Mouse (Mus musculus): ENCODE data around the gene Shpk. TPM values are rescaled to one million over a fixed set of nuclear protein-coding genes. Genes with fewer than 3 reads are reported as not detected.

Gene Shpk
- polyA plus RNA-seq, 1 experiment = 0.93 TPM

- H3K9ac ChIP-seq (ENCODE audit: low read depth, poor library complexity, severe bottlenecking) = peak overlapping the region; percentile 25
- no peaks in the 10 kb centered on the region for H3K4me1 ChIP-seq (ENCODE audit: control insufficient read depth, insufficient read depth, low read length)
- peak overlapping the region; percentile 58 for H3K4me3 ChIP-seq (ENCODE audit: low read depth, low read length)
- TF ChIP-seq EP300 (IDR thresholded peaks at IDR 0.05; ENCODE audit: insufficient read depth, low read depth, low read length) = no peak
- TF ChIP-seq CTCF (IDR thresholded peaks at IDR 0.05; ENCODE audit: low read depth, low read length) = no peak
- TF ChIP-seq POLR2A (IDR thresholded peaks at IDR 0.05; ENCODE audit: insufficient read depth, low read length) = no peak
- H3K9me3 ChIP-seq (replicated peaks; ENCODE audit: control insufficient read depth, insufficient read depth, low read length, poor library complexity, severe bottlenecking) = no peaks in the 10 kb centered on the region
- no peaks in the 10 kb centered on the region for H3K27me3 ChIP-seq (ENCODE audit: control insufficient read depth, insufficient read depth, low read length, poor library complexity, severe bottlenecking)
- H3K27ac ChIP-seq (ENCODE audit: insufficient read depth, low read length) = no peak overlapping the region
- H3K36me3 ChIP-seq (ENCODE audit: control insufficient read depth, insufficient read depth, low read length, poor library complexity, severe bottlenecking) = no peaks in the 10 kb centered on the region
Observed at GRCm38 (mm10) chr11:73168071-73168470, 31.2 kb upstream of the Shpk start.

- H3K27me3 ChIP-seq (ENCODE audit: control insufficient read depth, insufficient read depth, low read length, poor library complexity, severe bottlenecking) = no peaks in the 10 kb centered on the region
- H3K9me3 ChIP-seq (replicated peaks; ENCODE audit: control insufficient read depth, insufficient read depth, low read length, poor library complexity, severe bottlenecking) = no peaks in the 10 kb centered on the region
- no peaks in the 10 kb centered on the region for H3K36me3 ChIP-seq (ENCODE audit: control insufficient read depth, insufficient read depth, low read length, poor library complexity, severe bottlenecking)
- H3K4me1 ChIP-seq (ENCODE audit: control insufficient read depth, insufficient read depth, low read length) = no peaks in the 10 kb centered on the region
- H3K27ac ChIP-seq (ENCODE audit: insufficient read depth, low read length) = no peak overlapping the region
- H3K4me3 ChIP-seq (ENCODE audit: low read depth, low read length) = no peak overlapping the region
- H3K9ac ChIP-seq (ENCODE audit: low read depth, poor library complexity, severe bottlenecking) = 0 out of 2 replicates have a peak overlapping the region, but pooled peaks have one; percentile 25
- no peak for TF ChIP-seq EP300 (IDR thresholded peaks at IDR 0.05; ENCODE audit: insufficient read depth, low read depth, low read length)
- TF ChIP-seq POLR2A (IDR thresholded peaks at IDR 0.05; ENCODE audit: insufficient read depth, low read length) = no peak
Observed at GRCm38 (mm10) chr11:73168576-73168975, 30.7 kb upstream of the Shpk start.

- no peak overlapping the region for H3K27ac ChIP-seq (ENCODE audit: insufficient read depth, low read length)
- H3K4me1 ChIP-seq (ENCODE audit: control insufficient read depth, insufficient read depth, low read length) = no peaks in the 10 kb centered on the region
- no peaks in the 10 kb centered on the region for H3K27me3 ChIP-seq (ENCODE audit: control insufficient read depth, insufficient read depth, low read length, poor library complexity, severe bottlenecking)
- H3K36me3 ChIP-seq (ENCODE audit: control insufficient read depth, insufficient read depth, low read length, poor library complexity, severe bottlenecking) = peaks cover 2% of the 10 kb centered on the region; the same call in 1 of the 2 replicates
- TF ChIP-seq EP300 (IDR thresholded peaks at IDR 0.05; ENCODE audit: insufficient read depth, low read depth, low read length) = no peak
- TF ChIP-seq POLR2A (IDR thresholded peaks at IDR 0.05; ENCODE audit: insufficient read depth, low read length) = no peak
- peak; percentile 77 for TF ChIP-seq CTCF (IDR thresholded peaks at IDR 0.05; ENCODE audit: low read depth, low read length)
- no peak overlapping the region for H3K4me3 ChIP-seq (ENCODE audit: low read depth, low read length)
- H3K9me3 ChIP-seq (replicated peaks; ENCODE audit: control insufficient read depth, insufficient read depth, low read length, poor library complexity, severe bottlenecking) = no peaks in the 10 kb centered on the region
- H3K9ac ChIP-seq (ENCODE audit: low read depth, poor library complexity, severe bottlenecking) = no peak overlapping the region
Observed at GRCm38 (mm10) chr11:73169231-73169630, 30.0 kb upstream of the Shpk start.

GRCm38 (mm10) chr11:73172186-73172585, 27.1 kb upstream of the Shpk start:
- Histone ChIP-seq H3K4me3 (ENCODE audit: low read depth, low read length) (no peak overlapping the region), H3K9ac (ENCODE audit: low read depth, poor library complexity, severe bottlenecking) (no peak overlapping the region), H3K4me1 (ENCODE audit: control insufficient read depth, insufficient read depth, low read length) (no peaks in the 10 kb centered on the region), H3K27ac (ENCODE audit: insufficient read depth, low read length) (no peak overlapping the region), H3K36me3 (ENCODE audit: control insufficient read depth, insufficient read depth, low read length, poor library complexity, severe bottlenecking) (peaks cover 6% of the 10 kb centered on the region; the same call in 1 of the 2 replicates), H3K27me3 (ENCODE audit: control insufficient read depth, insufficient read depth, low read length, poor library complexity, severe bottlenecking) (no peaks in the 10 kb centered on the region), H3K9me3 (replicated peaks; ENCODE audit: control insufficient read depth, insufficient read depth, low read length, poor library complexity, severe bottlenecking) (no peaks in the 10 kb centered on the region)
- TF ChIP-seq CTCF (IDR thresholded peaks at IDR 0.05; ENCODE audit: low read depth, low read length) = no peak

DNA sequence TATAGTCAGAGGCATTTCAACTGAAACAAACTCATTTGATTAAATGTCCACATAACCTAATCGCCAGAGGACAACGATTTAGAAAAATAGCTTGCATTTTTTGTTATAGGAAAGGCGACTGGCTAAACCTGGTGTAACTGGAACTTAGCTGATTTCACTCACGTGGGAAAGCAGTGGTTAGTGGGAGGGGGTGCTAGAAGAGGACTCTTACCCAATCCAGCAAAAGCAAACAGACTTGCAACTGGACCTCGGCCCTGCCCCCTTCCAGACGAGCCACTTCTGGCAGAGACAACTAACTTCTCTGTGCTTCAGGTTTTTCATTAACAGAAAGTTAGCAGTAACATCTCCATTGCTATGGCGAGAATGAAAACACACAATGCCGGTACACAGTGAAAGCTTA, 23.6 kb upstream of the Shpk start:
- TF ChIP-seq EP300 (IDR thresholded peaks at IDR 0.05; ENCODE audit: insufficient read depth, low read depth, low read length) (no peak), CTCF (IDR thresholded peaks at IDR 0.05; ENCODE audit: low read depth, low read length) (no peak), POLR2A (IDR thresholded peaks at IDR 0.05; ENCODE audit: insufficient read depth, low read length) (no peak)
- Histone ChIP-seq H3K9ac (ENCODE audit: low read depth, poor library complexity, severe bottlenecking) (peak overlapping the region; percentile 93), H3K27ac (ENCODE audit: insufficient read depth, low read length) (no peak overlapping the region), H3K36me3 (ENCODE audit: control insufficient read depth, insufficient read depth, low read length, poor library complexity, severe bottlenecking) (peaks cover 6% of the 10 kb centered on the region; the same call in 1 of the 2 replicates), H3K4me3 (ENCODE audit: low read depth, low read length) (peak overlapping the region; percentile 79; the same call in 1 of the 2 replicates), H3K9me3 (replicated peaks; ENCODE audit: control insufficient read depth, insufficient read depth, low read length, poor library complexity, severe bottlenecking) (no peaks in the 10 kb centered on the region), H3K4me1 (ENCODE audit: control insufficient read depth, insufficient read depth, low read length) (peaks cover 3% of the 10 kb centered on the region), H3K27me3 (ENCODE audit: control insufficient read depth, insufficient read depth, low read length, poor library complexity, severe bottlenecking) (no peaks in the 10 kb centered on the region)

GRCm38 (mm10) chr11:73176186-73176585, 23.1 kb upstream of the Shpk start:
- H3K36me3 ChIP-seq (ENCODE audit: control insufficient read depth, insufficient read depth, low read length, poor library complexity, severe bottlenecking) = peaks cover 6% of the 10 kb centered on the region; the same call in 1 of the 2 replicates
- no peak overlapping the region for H3K27ac ChIP-seq (ENCODE audit: insufficient read depth, low read length)
- peak overlapping the region; percentile 79 for H3K4me3 ChIP-seq (ENCODE audit: low read depth, low read length)
- peak overlapping the region; percentile 93 for H3K9ac ChIP-seq (ENCODE audit: low read depth, poor library complexity, severe bottlenecking)
- no peaks in the 10 kb centered on the region for H3K27me3 ChIP-seq (ENCODE audit: control insufficient read depth, insufficient read depth, low read length, poor library complexity, severe bottlenecking)
- no peaks in the 10 kb centered on the region for H3K9me3 ChIP-seq (replicated peaks; ENCODE audit: control insufficient read depth, insufficient read depth, low read length, poor library complexity, severe bottlenecking)
- peaks cover 3% of the 10 kb centered on the region for H3K4me1 ChIP-seq (ENCODE audit: control insufficient read depth, insufficient read depth, low read length)
- TF ChIP-seq POLR2A (IDR thresholded peaks at IDR 0.05; ENCODE audit: insufficient read depth, low read length) (no peak), CTCF (IDR thresholded peaks at IDR 0.05; ENCODE audit: low read depth, low read length) (no peak), EP300 (IDR thresholded peaks at IDR 0.05; ENCODE audit: insufficient read depth, low read depth, low read length) (no peak)
